Mouse (Mus musculus): ENCODE measurements around the gene Mthfd1l. TPM values are rescaled to one million over a fixed set of nuclear protein-coding genes. Genes with fewer than 3 reads are reported as not detected.

Mthfd1l gene
- polyA plus RNA-seq, 1 experiment from 2014 or later, result 36.5 TPM

DNA sequence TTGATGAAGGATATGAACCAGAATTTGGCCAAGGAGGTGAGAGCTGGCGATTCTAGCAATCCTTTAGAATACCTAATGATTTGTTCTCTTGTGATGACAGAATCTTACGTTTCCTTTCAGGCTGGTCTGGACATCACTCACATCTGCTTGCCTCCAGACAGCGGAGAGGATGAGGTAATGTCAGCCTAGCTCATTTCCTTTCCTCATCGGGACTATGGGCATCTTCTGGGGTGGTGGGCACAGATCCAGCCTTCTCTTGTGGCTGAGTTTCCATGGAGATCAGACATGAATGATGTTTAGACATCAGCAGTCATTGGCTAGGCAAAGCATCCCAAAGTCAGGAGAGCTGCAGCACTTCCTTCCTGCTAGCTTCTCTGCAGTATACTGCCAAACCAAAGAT lies 7.3 kb downstream of the Mthfd1l start:
- no peak overlapping the region for H3K9ac ChIP-seq
- no peak for ATAC-seq
- H3K27me3 ChIP-seq (replicated peaks), result no peaks in the 10 kb centered on the region
- no peak overlapping the region for H3K4me2 ChIP-seq
- no peak overlapping the region for H3K4me3 ChIP-seq
- H3K9me3 ChIP-seq (replicated peaks), result no peaks in the 10 kb centered on the region
- WGBS (ENCODE audit: insufficient replicate concordance), result 83% methylated on average over 4 of the region's 4 CpGs
- no peak overlapping the region for H3K27ac ChIP-seq
- peaks cover 85% of the 10 kb centered on the region for H3K36me3 ChIP-seq
- peaks cover 27% of the 10 kb centered on the region for H3K4me1 ChIP-seq

DNA sequence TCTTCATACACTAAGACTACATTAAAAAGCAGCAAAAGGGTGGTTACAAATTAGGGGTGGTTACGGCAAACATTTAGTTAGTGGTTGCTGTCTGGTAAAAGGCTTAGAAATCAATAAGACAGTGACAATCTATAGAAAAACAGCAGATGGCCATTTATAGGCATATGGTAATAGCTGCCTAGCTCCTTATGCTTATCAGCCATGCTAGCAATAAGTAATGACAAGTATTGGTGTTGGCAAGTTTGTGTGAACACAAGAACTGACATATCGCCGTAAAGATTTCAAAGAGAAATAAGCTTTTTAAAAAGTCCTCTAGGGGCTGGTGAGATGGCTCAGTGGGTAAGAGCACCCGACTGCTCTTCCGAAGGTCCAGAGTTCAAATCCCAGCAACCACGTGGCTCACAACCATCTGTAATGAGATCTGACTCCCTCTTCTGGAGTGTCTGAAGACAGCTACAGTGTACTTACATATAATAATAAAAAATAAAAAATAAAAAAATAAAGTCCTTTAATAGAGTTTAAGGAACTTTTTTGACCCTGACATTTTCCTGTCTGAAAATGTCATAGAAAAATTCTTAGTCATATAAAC lies 17.5 kb downstream of the Mthfd1l start:
- 89% methylated on average over 6 of the region's 6 CpGs for WGBS (ENCODE audit: insufficient replicate concordance)
- no peak for ATAC-seq
- peaks cover 76% of the 10 kb centered on the region for H3K36me3 ChIP-seq

GRCm38 (mm10) chr10:3993365-3994102 lies 20.6 kb downstream of the Mthfd1l start:
- H3K9me3 ChIP-seq (replicated peaks), result no peaks in the 10 kb centered on the region
- peaks cover 46% of the 10 kb centered on the region for H3K4me1 ChIP-seq
- H3K36me3 ChIP-seq, result peaks cover 96% of the 10 kb centered on the region
- peak; percentile 99 for ATAC-seq
- no peaks in the 10 kb centered on the region for H3K27me3 ChIP-seq (replicated peaks)
- H3K9ac ChIP-seq, result peak overlapping the region; percentile 53
- WGBS (ENCODE audit: insufficient replicate concordance), result 42% methylated on average over 8 of the region's 8 CpGs
- H3K4me3 ChIP-seq, result peak overlapping the region; percentile 18; the same call in 1 of the 2 replicates
- H3K27ac ChIP-seq, result peak overlapping the region; percentile 94
- peak overlapping the region; percentile 58 for H3K4me2 ChIP-seq

More for the DNA sequence above, 17.5 kb downstream of the Mthfd1l start:
- H3K4me3 ChIP-seq, result no peak overlapping the region
- H3K27me3 ChIP-seq (replicated peaks), result no peaks in the 10 kb centered on the region
- no peaks in the 10 kb centered on the region for H3K9me3 ChIP-seq (replicated peaks)
- H3K9ac ChIP-seq, result no peak overlapping the region
- H3K4me2 ChIP-seq, result no peak overlapping the region
- H3K27ac ChIP-seq, result no peak overlapping the region
- H3K4me1 ChIP-seq, result peaks cover 33% of the 10 kb centered on the region

- Histone ChIP-seq H3K4me1 (peaks cover 46% of the 10 kb centered on the region), H3K4me2 (no peak overlapping the region), H3K4me3 (no peak overlapping the region), H3K9me3 (replicated peaks) (no peaks in the 10 kb centered on the region), H3K36me3 (peaks cover 96% of the 10 kb centered on the region), H3K27ac (peak overlapping the region; percentile 76), H3K27me3 (replicated peaks) (no peaks in the 10 kb centered on the region), H3K9ac (0 out of 2 replicates have a peak overlapping the region, but pooled peaks have one; percentile 22)
- ATAC-seq, result no peak
- 72% methylated on average over 4 of the region's 4 CpGs for WGBS (ENCODE audit: insufficient replicate concordance)
Measured at GRCm38 (mm10) chr10:3995277-3995676, 22.4 kb downstream of the Mthfd1l start.

DNA sequence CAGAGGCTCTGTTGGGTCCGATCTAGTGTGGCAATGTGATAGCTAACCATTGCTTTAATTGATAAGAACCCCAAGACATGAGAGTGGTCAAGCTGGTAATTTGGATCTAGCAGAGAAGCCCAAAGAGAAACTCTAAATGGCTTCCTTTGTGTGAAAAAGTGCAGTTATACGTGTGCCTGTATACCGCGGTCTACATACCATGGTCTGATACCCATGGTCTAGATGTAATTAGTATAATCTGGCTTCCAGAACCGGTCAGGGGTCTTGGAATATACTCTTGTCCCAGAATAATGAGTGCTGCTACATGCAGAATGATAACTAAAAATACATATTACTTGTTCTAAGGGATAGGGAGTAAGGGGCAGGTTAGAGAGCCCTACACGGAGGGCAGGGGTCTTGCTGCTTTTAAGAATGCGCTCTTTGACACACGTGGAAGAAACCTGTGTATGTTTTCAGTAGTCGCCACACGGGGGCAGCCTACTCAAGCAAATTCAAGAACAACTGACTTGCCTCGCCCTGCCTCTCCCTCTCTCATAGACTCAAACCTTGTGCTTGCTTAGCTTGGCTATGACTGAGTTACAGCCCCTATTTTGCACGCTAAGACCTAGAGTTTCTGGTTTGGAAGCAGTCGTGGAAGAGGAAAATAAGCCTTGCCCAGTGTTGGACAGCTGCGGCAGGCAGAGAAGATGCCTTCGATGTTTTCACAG lies 23.4 kb downstream of the Mthfd1l start:
- Histone ChIP-seq H3K36me3 (peaks cover 96% of the 10 kb centered on the region), H3K9ac (0 out of 2 replicates have a peak overlapping the region, but pooled peaks have one; percentile 8), H3K27ac (peak overlapping the region; percentile 76), H3K4me2 (peak overlapping the region; percentile 15; the same call in 1 of the 2 replicates), H3K27me3 (replicated peaks) (no peaks in the 10 kb centered on the region), H3K4me3 (no peak overlapping the region), H3K4me1 (peaks cover 46% of the 10 kb centered on the region), H3K9me3 (replicated peaks) (no peaks in the 10 kb centered on the region)
- ATAC-seq, result no peak
- WGBS (ENCODE audit: insufficient replicate concordance), result 53% methylated on average over 15 of the region's 15 CpGs

DNA sequence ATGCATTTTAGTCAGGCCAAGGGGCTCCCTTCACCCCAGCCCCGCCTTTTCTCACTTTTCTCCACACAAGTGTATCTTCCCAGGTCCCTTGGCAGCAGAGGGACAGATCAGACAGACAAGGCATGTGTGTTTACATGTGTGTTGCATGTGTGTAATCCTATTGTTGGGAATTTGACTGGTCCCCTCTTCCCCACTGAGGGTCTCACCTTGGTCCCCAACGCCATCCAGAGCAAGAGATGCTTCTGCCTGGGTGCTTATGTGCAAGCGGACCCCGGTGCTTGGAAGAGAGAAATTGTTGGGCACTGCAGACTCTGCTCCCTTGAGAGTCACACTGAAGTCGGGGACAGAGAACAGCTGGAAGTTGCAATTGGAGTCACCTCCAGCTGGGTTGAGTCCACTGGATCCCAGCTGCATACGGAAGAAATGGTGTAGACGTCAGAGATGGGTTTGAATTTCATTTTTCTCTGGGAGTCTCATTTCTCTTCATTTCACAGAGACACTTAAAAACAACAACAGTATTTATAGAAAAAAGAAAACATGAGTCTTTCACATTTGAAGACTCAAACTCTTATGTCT lies 25.0 kb downstream of the Mthfd1l start:
- Histone ChIP-seq H3K36me3 (peaks cover 96% of the 10 kb centered on the region), H3K27me3 (replicated peaks) (no peaks in the 10 kb centered on the region), H3K27ac (no peak overlapping the region), H3K4me3 (no peak overlapping the region), H3K4me2 (no peak overlapping the region), H3K9ac (no peak overlapping the region), H3K9me3 (replicated peaks) (no peaks in the 10 kb centered on the region), H3K4me1 (peaks cover 39% of the 10 kb centered on the region)
- WGBS (ENCODE audit: insufficient replicate concordance), result 84% methylated on average over 7 of the region's 7 CpGs
- no peak for ATAC-seq

GRCm38 (mm10) chr10:4002711-4003110 lies 29.8 kb downstream of the Mthfd1l start:
- Histone ChIP-seq H3K9me3 (replicated peaks) (no peaks in the 10 kb centered on the region), H3K27ac (no peak overlapping the region), H3K4me1 (0 out of 2 replicates have a peak, but pooled peaks cover 4% of the 10 kb centered on the region), H3K9ac (no peak overlapping the region), H3K4me2 (no peak overlapping the region), H3K27me3 (replicated peaks) (no peaks in the 10 kb centered on the region), H3K36me3 (peaks cover 88% of the 10 kb centered on the region), H3K4me3 (no peak overlapping the region)
- ATAC-seq, result peak; percentile 60
- 80% methylated on average over 5 of the region's 5 CpGs for WGBS (ENCODE audit: insufficient replicate concordance)

DNA sequence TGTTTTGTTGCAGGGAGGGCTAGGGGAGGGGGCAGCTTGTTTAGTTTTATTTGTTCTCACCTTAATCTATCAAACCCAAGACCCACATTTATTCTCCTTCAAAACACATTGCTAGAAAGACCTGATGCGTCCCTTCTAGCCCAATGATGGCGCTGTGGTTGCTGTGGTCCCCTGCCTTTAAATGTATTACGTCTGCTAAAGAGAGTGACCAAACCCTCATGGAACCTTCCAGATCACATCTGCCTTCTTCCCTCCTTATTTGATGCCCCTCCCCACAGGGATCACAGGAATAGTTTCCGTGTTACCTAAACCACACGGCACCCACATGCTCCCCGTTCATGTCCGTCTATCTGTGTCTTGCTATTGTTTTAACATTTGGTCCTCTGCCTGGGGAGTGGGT lies 32.3 kb downstream of the Mthfd1l start:
- Histone ChIP-seq H3K36me3 (peaks cover 83% of the 10 kb centered on the region), H3K4me2 (no peak overlapping the region), H3K9ac (no peak overlapping the region), H3K4me1 (0 out of 2 replicates have a peak, but pooled peaks cover 4% of the 10 kb centered on the region), H3K27ac (no peak overlapping the region), H3K4me3 (no peak overlapping the region), H3K9me3 (replicated peaks) (no peaks in the 10 kb centered on the region), H3K27me3 (replicated peaks) (no peaks in the 10 kb centered on the region)
- 85% methylated on average over 7 of the region's 7 CpGs for WGBS (ENCODE audit: insufficient replicate concordance)
- no peak for ATAC-seq

DNA sequence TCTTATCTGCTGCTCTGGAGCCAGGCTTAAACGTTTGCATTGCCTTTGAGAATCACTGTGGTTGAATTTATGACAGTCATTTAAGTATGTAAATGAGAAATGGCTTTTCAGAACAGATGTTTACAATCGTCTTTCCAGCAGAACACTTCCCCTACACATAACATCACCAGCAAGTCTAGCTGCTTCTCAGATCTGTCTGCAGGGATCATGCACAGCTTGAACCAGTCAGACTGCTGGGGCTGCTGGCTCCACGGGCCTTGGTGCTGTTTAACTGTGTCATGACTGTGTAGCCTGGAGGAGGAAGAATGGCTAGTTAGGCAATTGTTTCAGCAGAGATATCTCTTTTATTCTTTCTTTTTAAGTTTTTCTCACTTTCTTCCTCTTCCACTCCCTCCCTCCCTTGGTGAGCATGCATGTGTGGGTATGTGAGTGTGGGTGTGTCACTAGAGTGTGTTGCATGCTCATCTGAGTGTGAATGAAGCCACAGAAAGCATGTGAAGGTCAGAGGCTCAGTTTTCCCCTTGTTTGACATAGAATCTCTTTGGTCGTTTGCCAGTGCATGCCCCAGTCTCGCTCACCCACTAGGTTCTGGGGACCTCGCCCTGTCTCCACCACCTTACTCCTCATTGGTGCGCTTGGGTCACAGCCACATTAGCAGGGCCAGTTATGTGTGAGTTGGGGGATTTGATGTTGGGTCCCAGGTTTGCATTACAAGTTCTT lies 33.5 kb downstream of the Mthfd1l start:
- Histone ChIP-seq H3K9ac (no peak overlapping the region), H3K4me2 (no peak overlapping the region), H3K4me3 (no peak overlapping the region), H3K4me1 (0 out of 2 replicates have a peak, but pooled peaks cover 4% of the 10 kb centered on the region), H3K36me3 (peaks cover 83% of the 10 kb centered on the region), H3K9me3 (replicated peaks) (no peaks in the 10 kb centered on the region), H3K27ac (no peak overlapping the region), H3K27me3 (replicated peaks) (no peaks in the 10 kb centered on the region)
- WGBS (ENCODE audit: insufficient replicate concordance), result 69% methylated on average over 7 of the region's 7 CpGs
- no peak for ATAC-seq

DNA sequence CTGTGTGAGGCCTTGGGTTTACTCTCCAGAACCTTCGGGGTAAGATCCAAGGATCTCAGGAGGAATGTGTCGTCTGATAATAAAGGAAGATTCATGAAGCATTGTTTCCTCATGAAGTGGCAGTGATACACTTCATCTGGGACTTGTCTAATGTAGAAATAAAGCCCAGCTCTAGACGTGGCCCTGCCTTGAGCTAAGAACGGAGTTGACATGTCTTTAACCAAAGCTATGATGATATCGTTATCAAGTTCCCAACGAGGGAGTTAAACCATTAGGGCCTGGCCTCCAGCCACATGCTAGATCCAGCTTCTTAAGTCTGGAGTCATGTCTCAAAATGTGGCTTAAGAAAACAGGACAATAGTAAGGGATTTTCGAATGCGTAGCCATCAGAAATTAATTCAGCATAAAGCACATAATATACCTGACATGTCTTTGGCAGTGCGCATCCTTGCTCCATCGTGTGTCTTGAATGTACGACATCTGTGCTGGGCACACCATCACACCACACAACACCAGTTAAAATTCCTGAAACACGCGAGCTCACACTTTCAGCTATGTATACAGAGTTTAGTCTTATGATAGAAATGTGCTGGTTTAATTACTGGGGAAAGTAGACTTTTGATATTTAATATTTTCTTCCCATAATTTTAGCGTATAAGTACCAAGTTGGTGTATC lies 49.8 kb downstream of the Mthfd1l start:
- Histone ChIP-seq H3K9me3 (replicated peaks) (no peaks in the 10 kb centered on the region), H3K4me3 (no peak overlapping the region), H3K27me3 (replicated peaks) (no peaks in the 10 kb centered on the region), H3K4me1 (no peaks in the 10 kb centered on the region), H3K9ac (no peak overlapping the region), H3K27ac (no peak overlapping the region), H3K4me2 (no peak overlapping the region), H3K36me3 (peaks cover 86% of the 10 kb centered on the region)
- 85% methylated on average over 14 of the region's 14 CpGs for WGBS (ENCODE audit: insufficient replicate concordance)
- no peak for ATAC-seq

GRCm38 (mm10) chr10:4026616-4027015 lies 53.7 kb downstream of the Mthfd1l start:
- no peak overlapping the region for H3K4me3 ChIP-seq
- H3K27me3 ChIP-seq (replicated peaks), result no peaks in the 10 kb centered on the region
- ATAC-seq, result no peak
- no peaks in the 10 kb centered on the region for H3K4me1 ChIP-seq
- peaks cover 88% of the 10 kb centered on the region for H3K36me3 ChIP-seq
- no peaks in the 10 kb centered on the region for H3K9me3 ChIP-seq (replicated peaks)
- H3K4me2 ChIP-seq, result no peak overlapping the region
- no peak overlapping the region for H3K9ac ChIP-seq
- WGBS (ENCODE audit: insufficient replicate concordance), result 92% methylated on average over 4 of the region's 4 CpGs
- H3K27ac ChIP-seq, result no peak overlapping the region

All from liver, embryonic 12.5 days (tissue).